Mouse (Mus musculus): ENCODE results near the gene Por.

Por gene

GRCm38 (mm10) chr5:135724536-135725322 is 54.9 kb downstream of the Por start:
- in situ Hi-C loops (cut with MboI; ENCODE audit: unreplicated experiment in 2 of 2), result no loop called here

DNA sequence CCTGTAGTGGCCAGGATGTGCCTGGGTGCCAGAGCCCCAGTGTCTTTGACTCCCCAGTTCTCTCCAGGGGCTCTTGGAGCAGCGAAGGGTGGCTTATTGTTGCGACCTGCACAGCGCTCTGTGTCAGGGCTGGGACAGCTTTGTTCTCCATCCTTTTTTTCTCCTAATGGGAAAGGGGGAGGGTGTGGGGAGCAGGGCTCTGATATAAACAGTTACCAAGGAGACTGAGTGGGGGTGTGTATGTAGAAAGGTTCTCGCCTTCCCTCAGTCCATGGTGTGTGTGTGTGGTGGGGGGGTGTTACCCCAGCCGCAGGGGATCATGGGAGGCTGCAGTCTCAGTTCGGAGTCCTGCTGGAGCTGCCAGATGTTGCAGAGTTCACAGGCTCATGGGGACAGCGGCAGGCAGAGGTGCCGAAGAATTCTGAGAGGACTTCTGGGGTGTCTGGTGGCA is 55.6 kb downstream of the Por start:
- in situ Hi-C loops (cut with MboI; ENCODE audit: unreplicated experiment in 2 of 2), result no loop called here

- in situ Hi-C loops (cut with MboI; ENCODE audit: unreplicated experiment in 2 of 2), result no loop called here
Observed at GRCm38 (mm10) chr5:135725991-135726390, 56.2 kb downstream of the Por start.

DNA sequence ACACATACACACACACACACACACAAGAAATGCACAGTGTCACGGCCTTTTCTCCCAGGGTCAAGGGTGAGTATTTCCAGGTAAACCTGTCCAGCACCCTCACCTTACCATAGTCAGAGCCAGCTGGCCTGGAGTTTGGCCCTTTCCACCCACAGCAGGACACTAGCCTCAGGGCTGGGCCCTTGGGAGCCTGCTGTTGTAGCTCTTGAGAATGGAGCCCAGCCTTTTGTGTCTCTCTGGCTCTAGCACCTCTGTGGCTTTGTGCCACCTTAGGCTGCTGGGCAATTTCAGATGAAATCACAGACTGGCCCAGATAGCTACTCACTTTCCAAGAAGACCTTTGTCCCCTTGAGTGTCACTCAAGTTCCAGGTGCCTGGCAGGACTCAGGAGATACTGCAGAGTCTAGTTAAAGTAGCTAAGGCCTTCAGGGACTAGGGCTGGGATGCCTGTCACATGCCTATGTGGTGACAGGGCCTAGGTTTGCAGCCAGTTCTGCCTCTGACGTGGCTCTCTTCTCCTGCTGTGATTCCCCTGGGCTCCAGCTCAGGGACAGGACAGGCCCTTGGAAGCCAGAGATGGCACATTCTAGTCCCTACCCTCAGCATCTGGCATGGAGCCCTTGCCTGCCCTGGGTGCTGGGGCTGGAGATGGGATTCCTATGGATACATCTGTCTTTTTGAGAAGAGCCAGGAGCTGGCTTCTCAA is 57.0 kb downstream of the Por start:
- in situ Hi-C loops (cut with MboI; ENCODE audit: unreplicated experiment in 2 of 2), result no loop called here

DNA sequence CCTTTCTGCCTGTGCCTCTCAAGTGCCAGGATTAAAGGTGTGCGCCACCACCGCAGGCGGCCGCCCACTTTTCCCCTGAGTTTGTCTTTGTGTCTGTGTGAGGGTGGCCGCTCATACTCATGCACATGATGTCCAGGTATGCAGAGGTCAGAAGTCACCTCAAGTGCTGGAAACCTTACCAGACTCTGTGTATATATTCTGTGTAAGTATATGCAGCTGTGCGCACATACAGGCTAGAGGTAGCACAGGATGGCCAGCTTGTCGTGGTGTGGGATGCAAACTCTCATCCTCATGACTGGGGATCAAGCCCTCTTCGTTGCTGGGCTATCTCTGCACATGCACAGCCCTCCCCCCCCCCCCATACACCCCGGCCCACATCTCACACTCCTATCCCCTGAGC is 58.0 kb downstream of the Por start:
- in situ Hi-C loops (cut with MboI; ENCODE audit: unreplicated experiment in 2 of 2), result no loop called here

- in situ Hi-C loops (cut with MboI; ENCODE audit: unreplicated experiment in 2 of 2), result no loop called here
Observed at GRCm38 (mm10) chr5:135728361-135728760, 58.5 kb downstream of the Por start.

DNA sequence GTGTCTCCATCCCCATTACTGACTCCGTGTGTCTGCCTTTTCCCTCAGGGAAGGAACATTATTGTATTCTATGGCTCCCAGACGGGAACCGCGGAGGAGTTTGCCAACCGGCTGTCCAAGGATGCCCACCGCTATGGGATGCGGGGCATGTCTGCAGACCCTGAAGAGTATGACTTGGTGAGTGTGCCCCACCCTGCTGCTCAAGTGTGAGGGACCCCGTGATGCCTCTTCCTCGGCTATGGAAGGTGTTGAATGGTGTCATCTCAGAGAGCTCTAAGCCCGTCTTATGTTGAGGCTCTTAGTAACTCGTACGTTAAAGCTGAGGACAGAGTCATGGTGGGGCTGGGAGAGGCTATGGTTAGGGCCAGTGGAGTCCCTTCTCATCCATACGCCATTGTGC is 59.5 kb downstream of the Por start:
- in situ Hi-C loops (cut with MboI; ENCODE audit: unreplicated experiment in 2 of 2), result no loop called here

DNA sequence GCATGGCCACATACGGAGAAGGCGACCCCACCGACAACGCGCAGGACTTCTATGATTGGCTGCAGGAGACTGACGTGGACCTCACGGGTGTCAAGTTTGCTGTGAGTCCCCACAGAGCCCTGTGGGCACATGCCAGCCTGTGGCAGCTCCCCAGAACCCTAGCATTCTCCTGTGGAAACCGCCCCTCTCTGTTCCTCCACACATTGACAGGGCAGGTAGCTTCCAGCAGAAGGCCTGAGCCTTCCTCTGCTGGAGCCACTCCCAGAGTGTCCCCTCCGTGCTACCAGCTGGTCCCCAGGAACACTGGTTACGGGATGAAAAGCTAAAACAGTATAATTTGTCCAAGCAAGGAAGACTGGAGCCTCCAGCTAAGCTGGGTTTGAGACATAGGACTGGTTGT is 60.4 kb downstream of the Por start:
- in situ Hi-C loops (cut with MboI; ENCODE audit: unreplicated experiment in 2 of 2), result no loop called here

DNA sequence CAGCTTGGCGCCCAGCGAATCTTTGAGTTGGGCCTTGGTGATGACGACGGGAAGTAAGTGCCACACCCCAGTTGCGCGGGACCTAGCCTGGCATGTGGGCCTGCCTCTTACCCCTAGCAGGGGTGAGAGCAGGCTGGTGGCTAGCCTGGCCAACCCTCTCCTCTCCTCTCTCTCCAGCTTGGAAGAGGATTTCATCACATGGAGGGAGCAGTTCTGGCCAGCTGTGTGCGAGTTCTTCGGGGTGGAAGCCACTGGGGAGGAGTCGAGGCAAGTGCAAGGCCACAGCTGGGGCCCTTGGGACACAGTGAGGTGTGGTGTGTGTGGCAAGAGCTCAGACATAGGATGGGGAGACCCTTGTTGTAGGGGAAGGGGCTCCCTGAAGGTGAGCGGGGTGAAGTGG is 61.1 kb downstream of the Por start:
- in situ Hi-C loops (cut with MboI; ENCODE audit: unreplicated experiment in 2 of 2), result no loop called here

GRCm38 (mm10) chr5:135731322-135731721 is 61.5 kb downstream of the Por start:
- in situ Hi-C loops (cut with MboI; ENCODE audit: unreplicated experiment in 2 of 2), result no loop called here

DNA sequence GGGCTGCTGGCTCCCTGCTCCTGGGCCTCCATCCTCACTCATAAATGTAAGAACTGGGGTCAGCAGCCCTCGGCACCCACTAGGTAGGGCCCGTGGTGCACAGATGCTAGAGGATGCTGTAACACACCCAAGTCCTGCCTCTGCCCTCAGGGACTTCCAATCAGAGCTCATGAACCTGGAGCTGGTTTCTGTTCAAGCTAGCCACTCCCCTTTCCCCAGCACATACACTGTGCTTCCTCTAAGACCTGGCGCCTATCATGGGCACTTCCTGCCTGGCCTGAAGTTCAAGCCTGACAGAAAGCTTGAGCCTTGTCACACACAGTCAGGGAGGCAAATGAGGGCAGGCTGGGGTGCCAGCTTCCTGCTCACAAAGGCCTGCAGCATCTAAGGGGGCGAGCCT is 63.2 kb downstream of the Por start:
- in situ Hi-C loops (cut with MboI; ENCODE audit: unreplicated experiment in 2 of 2), result no loop called here

DNA sequence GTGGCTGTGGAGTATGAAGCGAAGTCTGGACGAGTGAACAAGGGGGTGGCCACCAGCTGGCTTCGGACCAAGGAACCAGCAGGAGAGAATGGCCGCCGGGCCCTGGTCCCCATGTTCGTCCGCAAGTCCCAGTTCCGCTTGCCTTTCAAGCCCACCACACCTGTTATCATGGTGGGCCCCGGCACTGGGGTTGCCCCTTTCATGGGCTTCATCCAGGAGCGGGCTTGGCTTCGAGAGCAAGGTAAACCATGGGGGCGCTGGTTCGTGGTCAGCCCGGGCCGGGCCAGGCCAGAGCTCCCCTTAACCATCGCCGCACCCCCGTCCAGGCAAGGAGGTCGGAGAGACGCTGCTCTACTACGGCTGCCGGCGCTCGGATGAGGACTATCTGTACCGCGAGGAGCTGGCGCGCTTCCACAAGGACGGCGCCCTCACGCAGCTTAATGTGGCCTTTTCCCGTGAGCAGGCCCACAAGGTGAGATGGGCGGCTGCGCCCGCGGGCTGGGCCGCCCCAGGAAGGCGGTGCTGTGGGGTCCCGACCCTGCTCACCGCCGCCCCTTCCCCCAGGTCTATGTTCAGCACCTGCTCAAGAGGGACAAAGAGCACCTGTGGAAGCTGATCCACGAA is 64.3 kb downstream of the Por start:
- in situ Hi-C loops (cut with MboI; ENCODE audit: unreplicated experiment in 2 of 2), result no loop called here

- in situ Hi-C loops (cut with MboI; ENCODE audit: unreplicated experiment in 2 of 2), result no loop called here
Observed at GRCm38 (mm10) chr5:135735741-135736140, 65.9 kb downstream of the Por start.

DNA sequence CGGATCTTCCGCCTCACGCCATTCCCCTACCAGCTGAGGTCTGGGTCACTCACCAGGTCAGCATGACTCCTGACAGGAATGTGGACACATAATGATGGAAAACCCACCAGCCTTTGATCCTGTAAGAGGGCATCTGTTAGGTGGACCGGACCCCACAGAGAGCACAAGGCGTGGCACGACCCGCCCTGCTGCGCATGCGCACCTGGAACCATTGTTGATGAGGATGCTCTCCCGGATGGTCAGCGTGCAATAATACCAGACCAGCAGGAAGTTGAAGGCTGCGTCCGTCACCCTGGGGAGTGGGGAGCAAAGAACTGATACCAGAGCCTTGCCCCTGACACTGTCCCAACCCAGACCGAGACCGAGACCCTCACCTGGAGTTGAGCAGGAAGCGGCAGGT is 66.7 kb downstream of the Por start:
- in situ Hi-C loops (cut with MboI; ENCODE audit: unreplicated experiment in 2 of 2), result no loop called here

DNA sequence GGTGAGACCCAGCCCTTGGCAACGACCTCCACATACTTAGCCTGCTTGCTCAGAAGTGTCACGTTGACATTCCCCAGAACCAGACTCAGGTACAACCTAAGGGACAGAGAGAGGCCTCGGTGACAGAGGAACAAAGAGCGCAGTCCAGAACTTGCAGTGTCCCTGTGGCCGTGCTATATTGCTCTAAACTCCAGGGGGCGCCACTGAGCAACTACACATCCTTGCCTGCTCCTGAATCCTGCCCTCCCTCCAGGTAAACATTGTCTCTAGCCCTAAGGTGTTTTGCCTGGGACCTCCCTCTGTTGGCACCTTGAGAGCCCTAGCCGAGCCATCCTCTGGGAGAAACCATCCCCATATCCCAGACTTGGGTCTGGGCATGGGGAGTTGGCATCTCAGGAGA is 67.3 kb downstream of the Por start:
- in situ Hi-C loops (cut with MboI; ENCODE audit: unreplicated experiment in 2 of 2), result no loop called here

DNA sequence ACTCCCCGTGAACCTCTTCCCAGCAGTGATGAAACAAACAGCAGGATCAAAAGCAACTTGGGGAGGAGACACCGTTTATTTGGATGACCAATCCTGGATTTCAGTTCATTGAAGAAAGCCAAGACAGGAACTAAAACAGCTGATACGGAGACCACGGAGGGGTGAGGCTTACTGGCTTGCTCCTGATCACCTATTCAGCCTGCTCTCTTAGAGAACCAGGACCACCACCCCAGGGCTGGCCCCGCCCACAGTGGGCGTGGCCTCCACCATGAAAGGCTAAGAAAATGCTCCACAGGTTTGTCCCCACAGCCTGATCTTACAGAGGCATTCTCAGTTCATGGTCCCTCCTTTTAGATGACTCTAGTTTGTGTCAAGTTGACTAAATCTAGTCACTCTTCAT is 68.4 kb downstream of the Por start:
- in situ Hi-C loops (cut with MboI; ENCODE audit: unreplicated experiment in 2 of 2), result no loop called here

DNA sequence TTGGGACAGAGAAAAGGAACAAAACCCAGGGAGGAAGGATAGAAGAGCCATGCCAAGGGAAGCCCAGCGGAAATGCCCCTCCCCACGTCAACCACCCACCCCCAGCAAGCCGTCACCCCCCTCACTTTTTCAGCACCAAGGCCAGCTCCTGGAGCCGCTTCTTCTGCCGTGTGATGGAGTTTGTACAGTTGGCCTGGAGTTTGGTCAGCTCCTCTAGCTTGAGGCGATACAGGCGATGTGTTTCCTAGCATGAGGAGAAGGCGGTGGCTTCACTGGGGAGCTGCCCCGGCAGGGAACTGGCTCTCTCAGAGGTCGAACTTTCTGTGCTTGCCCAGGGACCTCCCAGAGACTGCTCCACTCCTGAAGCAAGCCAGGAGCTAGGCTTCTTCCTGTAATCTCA is 72.3 kb downstream of the Por start:
- in situ Hi-C loops (cut with MboI; ENCODE audit: unreplicated experiment in 2 of 2), result no loop called here

GRCm38 (mm10) chr5:135742941-135743740 is 73.3 kb downstream of the Por start:
- in situ Hi-C loops (cut with MboI; ENCODE audit: unreplicated experiment in 2 of 2), result no loop called here

- in situ Hi-C loops (cut with MboI; ENCODE audit: unreplicated experiment in 2 of 2), result no loop called here
Observed at GRCm38 (mm10) chr5:135743741-135744609, 74.1 kb downstream of the Por start, which contains the start of gene Tmem120a. Gene Tmem120a (minus strand): TSS chr5:135744448.

DNA sequence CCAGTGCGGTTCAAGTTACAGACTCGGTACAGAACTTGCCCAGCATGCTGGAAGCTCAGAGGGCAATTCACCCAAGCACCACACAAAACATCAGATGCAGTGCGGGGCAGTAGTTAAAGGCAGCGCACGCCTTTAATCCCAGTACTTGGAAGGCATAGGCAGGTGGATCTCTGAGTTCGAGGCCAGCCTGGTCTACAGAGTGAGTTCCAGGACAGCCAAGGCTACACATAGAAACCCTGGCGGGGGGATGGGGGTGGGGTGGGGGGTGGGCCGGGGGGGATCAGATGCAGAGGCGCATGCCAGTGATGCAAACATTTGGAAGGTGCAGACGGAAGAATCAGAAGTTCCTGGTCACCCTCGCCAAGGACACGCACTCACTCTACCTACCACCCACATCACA is 74.9 kb downstream of the Por start:
- in situ Hi-C loops (cut with MboI; ENCODE audit: unreplicated experiment in 2 of 2), result no loop called here

Data from v-Abl transformed pro-B cells (cell line).